Mouse (Mus musculus) kidney, adult 2 months (tissue): Measurements from ENCODE around the gene Clta.

ENCODE experiments used
- CTCF ChIP-seq: fragments of 200-500 bp; conservative IDR thresholded peaks from 2 replicates; pipeline ENCODE4 v1.5.1; 2011; ENCODE audit warnings: low read depth, mild to moderate bottlenecking, control low read depth, low read length, moderate library complexity, mixed read lengths; ENCODE audit not compliant: insufficient read depth, insufficient read length
- POLR2A ChIP-seq: fragments of 200-500 bp; IDR thresholded peaks from one replicate; pipeline ENCODE4 v1.6.1; 2011; ENCODE audit warnings: low read depth, low read length, control low read depth

DNA sequence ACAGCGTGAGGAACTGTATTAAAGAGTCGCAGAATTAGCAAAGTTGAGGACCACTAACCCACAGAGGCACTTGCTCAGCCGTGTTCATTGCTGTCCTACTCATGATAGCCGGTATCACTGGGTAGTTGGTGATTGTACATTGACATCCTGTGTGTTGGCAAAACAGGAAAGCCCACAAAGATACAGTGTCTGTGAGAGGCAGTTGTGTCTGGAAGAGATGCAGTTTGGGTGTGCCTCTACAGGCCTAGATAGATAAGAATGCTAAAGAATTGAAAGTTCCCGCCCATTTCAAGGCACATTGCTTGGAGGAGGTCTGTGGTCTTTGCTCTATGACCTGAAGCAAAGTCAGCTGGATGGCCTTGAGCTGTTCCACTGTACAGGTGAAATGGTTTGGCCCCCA, at the start of gene Clta:
- no peak for TF ChIP-seq POLR2A
- TF ChIP-seq CTCF: no peak
